Mouse (Mus musculus) spleen, adult 2 months (tissue): ENCODE data around the gene A230072I06Rik.

Experiments used
- CTCF ChIP-seq: fragments of 200-500 bp; IDR thresholded peaks from 2 replicates; pipeline ENCODE4 v1.5.1; 2011; ENCODE audit warnings: mild to moderate bottlenecking, inconsistent platforms; ENCODE audit not compliant: insufficient read depth, insufficient read length, insufficient replicate concordance; ENCODE audit errors: extremely low read depth
- POLR2A ChIP-seq: fragments of 200-500 bp; IDR thresholded peaks from 2 replicates; pipeline ENCODE4 v1.6.1; 2011; ENCODE audit warnings: low read depth, low read length, inconsistent platforms

DNA sequence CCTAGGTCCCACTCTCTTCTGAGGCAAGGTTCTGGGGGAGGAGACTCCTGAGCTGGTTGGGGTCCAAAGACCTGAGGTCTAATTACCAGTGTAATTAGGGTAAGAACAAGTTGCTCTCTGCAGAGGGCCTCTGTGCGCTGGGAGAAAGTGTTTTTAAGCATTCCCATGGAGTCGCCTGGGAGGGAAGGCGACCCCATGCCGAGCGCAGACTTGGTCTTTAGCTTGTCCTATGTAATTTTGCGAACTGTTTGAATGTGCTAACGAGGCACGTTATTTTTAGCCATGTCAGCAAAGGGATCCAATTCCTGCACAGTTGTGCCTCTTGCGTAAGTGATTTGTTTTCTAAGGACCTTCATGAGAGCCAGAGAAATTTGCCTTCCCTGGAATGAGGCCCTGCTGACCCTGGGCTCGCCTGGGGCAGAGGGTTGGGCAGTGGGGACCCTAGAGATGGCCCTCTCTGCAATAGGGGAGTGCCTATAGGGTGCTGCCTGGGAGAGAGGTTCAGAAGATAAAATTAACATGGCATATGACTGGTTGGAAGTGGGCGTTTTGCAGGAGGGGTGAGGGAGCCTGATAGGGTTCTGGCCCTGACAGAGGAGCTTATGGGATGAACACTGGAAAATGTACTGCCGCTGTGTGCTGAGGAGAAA lies at the start of gene A230072I06Rik:
- TF ChIP-seq CTCF: no peak
- no peak for TF ChIP-seq POLR2A
